Mouse (Mus musculus): ENCODE measurements at regions not wholly inside any gene's neighbourhood (a gene's known extent, or its start where the extent isn't known, plus 50 kb on each side); places are given as distances from the start of the nearest gene placed in this dataset.

DNA sequence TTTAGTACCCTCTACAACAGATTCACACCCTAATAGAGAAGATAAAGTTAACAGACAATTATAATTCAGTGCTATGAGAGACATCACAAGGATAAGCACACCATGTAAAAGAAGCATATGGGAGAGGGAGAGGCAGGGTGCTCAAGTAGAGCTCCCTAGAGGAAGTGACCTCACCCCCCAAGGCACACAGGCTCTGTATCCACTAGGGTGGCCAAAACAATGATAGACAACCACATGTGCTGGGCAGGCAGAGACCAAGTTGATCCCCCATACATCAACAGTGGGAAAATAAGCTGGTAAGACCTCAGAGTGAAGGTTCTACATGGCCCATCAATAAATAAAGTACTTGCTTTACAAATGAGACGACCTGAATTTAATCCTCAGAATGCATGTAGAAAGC, 347.7 kb downstream of the Sox4 start:
- DNase-seq (ENCODE audit: low spot score), result no peak
- no peak for ATAC-seq (ENCODE audit: low FRiP score, low read depth)

GRCm38 (mm10) chr13:28604016-28604415, 346.7 kb downstream of the Gm11361 start:
- peak; percentile 85 for DNase-seq (ENCODE audit: low spot score)
- Histone ChIP-seq H3K36me3 (ENCODE audit: control insufficient read depth, insufficient read depth, low read length) (no peaks in the 10 kb centered on the region), H3K27me3 (ENCODE audit: control insufficient read depth, insufficient read depth, low read length) (no peaks in the 10 kb centered on the region), H3K4me2 (replicated peaks; ENCODE audit: low read depth, low read length, severe bottlenecking) (no peak overlapping the region), H3K4me3 (replicated peaks; ENCODE audit: low read length) (no peak overlapping the region), H3K27ac (replicated peaks; ENCODE audit: low read depth, low read length) (no peak overlapping the region), H3K9ac (ENCODE audit: low read depth, low read length, severe bottlenecking) (no peak overlapping the region), H3K9me3 (ENCODE audit: control insufficient read depth, low read length) (no peaks in the 10 kb centered on the region), H3K4me1 (ENCODE audit: control insufficient read depth, insufficient read depth, low read length) (0 out of 2 replicates have a peak, but pooled peaks cover 10% of the 10 kb centered on the region)
- peak; percentile 81 for ATAC-seq (ENCODE audit: low FRiP score, low read depth)
- TF ChIP-seq POLR2A (IDR thresholded peaks at IDR 0.05; ENCODE audit: borderline replicate concordance, extremely low read depth, insufficient read depth, insufficient read length), result no peak
- 42% methylated on average over 6 of the region's 6 CpGs for WGBS

More for the DNA sequence above, 347.7 kb downstream of the Sox4 start:
- Histone ChIP-seq H3K4me3 (replicated peaks; ENCODE audit: low read length) (no peak overlapping the region), H3K4me2 (replicated peaks; ENCODE audit: low read depth, low read length, severe bottlenecking) (no peak overlapping the region), H3K36me3 (ENCODE audit: control insufficient read depth, insufficient read depth, low read length) (no peaks in the 10 kb centered on the region), H3K9me3 (ENCODE audit: control insufficient read depth, low read length) (no peaks in the 10 kb centered on the region), H3K27ac (replicated peaks; ENCODE audit: low read depth, low read length) (no peak overlapping the region), H3K4me1 (ENCODE audit: control insufficient read depth, insufficient read depth, low read length) (0 out of 2 replicates have a peak, but pooled peaks cover 8% of the 10 kb centered on the region), H3K27me3 (ENCODE audit: control insufficient read depth, insufficient read depth, low read length) (no peaks in the 10 kb centered on the region), H3K9ac (ENCODE audit: low read depth, low read length, severe bottlenecking) (no peak overlapping the region)
- WGBS, result 77% methylated on average over 1 of the region's 1 CpGs
- TF ChIP-seq POLR2A (IDR thresholded peaks at IDR 0.05; ENCODE audit: borderline replicate concordance, extremely low read depth, insufficient read depth, insufficient read length), result no peak

GRCm38 (mm10) chr13:28600792-28601191, 343.5 kb downstream of the Gm11361 start:
- Histone ChIP-seq H3K4me2 (replicated peaks; ENCODE audit: low read depth, low read length, severe bottlenecking) (no peak overlapping the region), H3K4me3 (replicated peaks; ENCODE audit: low read length) (no peak overlapping the region), H3K36me3 (ENCODE audit: control insufficient read depth, insufficient read depth, low read length) (no peaks in the 10 kb centered on the region), H3K9me3 (ENCODE audit: control insufficient read depth, low read length) (no peaks in the 10 kb centered on the region), H3K4me1 (ENCODE audit: control insufficient read depth, insufficient read depth, low read length) (0 out of 2 replicates have a peak, but pooled peaks cover 3% of the 10 kb centered on the region), H3K27ac (replicated peaks; ENCODE audit: low read depth, low read length) (no peak overlapping the region), H3K27me3 (ENCODE audit: control insufficient read depth, insufficient read depth, low read length) (no peaks in the 10 kb centered on the region), H3K9ac (ENCODE audit: low read depth, low read length, severe bottlenecking) (no peak overlapping the region)
- DNase-seq (ENCODE audit: low spot score) (peak; percentile 10), ATAC-seq (ENCODE audit: low FRiP score, low read depth) (no peak)
- WGBS, result 58% methylated on average over 5 of the region's 5 CpGs
- TF ChIP-seq POLR2A (IDR thresholded peaks at IDR 0.05; ENCODE audit: borderline replicate concordance, extremely low read depth, insufficient read depth, insufficient read length), result no peak

- Histone ChIP-seq H3K36me3 (ENCODE audit: control insufficient read depth, insufficient read depth, low read length) (no peaks in the 10 kb centered on the region), H3K9ac (ENCODE audit: low read depth, low read length, severe bottlenecking) (no peak overlapping the region), H3K9me3 (ENCODE audit: control insufficient read depth, low read length) (no peaks in the 10 kb centered on the region; the same call in 1 of the 2 replicates), H3K4me1 (ENCODE audit: control insufficient read depth, insufficient read depth, low read length) (0 out of 2 replicates have a peak, but pooled peaks cover 3% of the 10 kb centered on the region), H3K27ac (replicated peaks; ENCODE audit: low read depth, low read length) (no peak overlapping the region), H3K27me3 (ENCODE audit: control insufficient read depth, insufficient read depth, low read length) (no peaks in the 10 kb centered on the region), H3K4me2 (replicated peaks; ENCODE audit: low read depth, low read length, severe bottlenecking) (no peak overlapping the region), H3K4me3 (replicated peaks; ENCODE audit: low read length) (no peak overlapping the region)
- DNase-seq (ENCODE audit: low spot score), result no peak
- WGBS, result 94% methylated on average over 2 of the region's 2 CpGs
- TF ChIP-seq POLR2A (IDR thresholded peaks at IDR 0.05; ENCODE audit: borderline replicate concordance, extremely low read depth, insufficient read depth, insufficient read length), result no peak
- no peak for ATAC-seq (ENCODE audit: low FRiP score, low read depth)
Measured at GRCm38 (mm10) chr13:28596367-28596766, 339.0 kb downstream of the Gm11361 start.

DNA sequence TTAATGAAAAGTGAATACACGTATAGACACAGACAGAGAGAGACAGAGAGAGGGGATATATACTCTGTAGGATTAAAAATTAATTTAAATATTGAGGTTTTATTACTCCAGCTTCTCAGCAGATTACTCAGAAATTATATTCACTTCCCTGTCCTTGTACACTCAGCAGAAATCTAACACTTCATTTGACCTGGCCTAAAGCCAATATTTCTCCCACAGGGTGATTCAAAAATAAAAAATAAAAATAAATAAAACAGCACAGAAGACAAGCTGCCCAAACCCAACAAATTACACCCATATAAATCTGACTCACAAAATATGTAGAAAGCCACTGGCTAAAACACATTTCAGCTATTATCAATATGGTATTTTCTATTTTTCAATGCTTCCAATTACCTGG, 334.8 kb downstream of the Gm11361 start:
- H3K36me3 ChIP-seq (ENCODE audit: control insufficient read depth, insufficient read depth, low read length), result no peaks in the 10 kb centered on the region
- 68% methylated on average over 1 of the region's 1 CpGs for WGBS
- H3K9me3 ChIP-seq (ENCODE audit: control insufficient read depth, low read length), result no peaks in the 10 kb centered on the region; the same call in 1 of the 2 replicates
- H3K4me2 ChIP-seq (replicated peaks; ENCODE audit: low read depth, low read length, severe bottlenecking), result no peak overlapping the region
- H3K27me3 ChIP-seq (ENCODE audit: control insufficient read depth, insufficient read depth, low read length), result no peaks in the 10 kb centered on the region
- no peak overlapping the region for H3K4me3 ChIP-seq (replicated peaks; ENCODE audit: low read length)
- H3K9ac ChIP-seq (ENCODE audit: low read depth, low read length, severe bottlenecking), result no peak overlapping the region
- H3K4me1 ChIP-seq (ENCODE audit: control insufficient read depth, insufficient read depth, low read length), result no peaks in the 10 kb centered on the region
- DNase-seq (ENCODE audit: low spot score) (no peak), ATAC-seq (ENCODE audit: low FRiP score, low read depth) (no peak)
- no peak for TF ChIP-seq POLR2A (IDR thresholded peaks at IDR 0.05; ENCODE audit: borderline replicate concordance, extremely low read depth, insufficient read depth, insufficient read length)
- no peak overlapping the region for H3K27ac ChIP-seq (replicated peaks; ENCODE audit: low read depth, low read length)

- WGBS, result 63% methylated on average over 5 of the region's 5 CpGs
- no peak overlapping the region for H3K4me2 ChIP-seq (replicated peaks; ENCODE audit: low read depth, low read length, severe bottlenecking)
- no peaks in the 10 kb centered on the region for H3K4me1 ChIP-seq (ENCODE audit: control insufficient read depth, insufficient read depth, low read length)
- DNase-seq (ENCODE audit: low spot score), result no peak
- no peaks in the 10 kb centered on the region for H3K9me3 ChIP-seq (ENCODE audit: control insufficient read depth, low read length)
- no peaks in the 10 kb centered on the region for H3K27me3 ChIP-seq (ENCODE audit: control insufficient read depth, insufficient read depth, low read length)
- H3K4me3 ChIP-seq (replicated peaks; ENCODE audit: low read length), result no peak overlapping the region
- H3K9ac ChIP-seq (ENCODE audit: low read depth, low read length, severe bottlenecking), result no peak overlapping the region
- H3K27ac ChIP-seq (replicated peaks; ENCODE audit: low read depth, low read length), result no peak overlapping the region
- no peak for TF ChIP-seq POLR2A (IDR thresholded peaks at IDR 0.05; ENCODE audit: borderline replicate concordance, extremely low read depth, insufficient read depth, insufficient read length)
- ATAC-seq (ENCODE audit: low FRiP score, low read depth), result no peak
- no peaks in the 10 kb centered on the region for H3K36me3 ChIP-seq (ENCODE audit: control insufficient read depth, insufficient read depth, low read length)
Measured at GRCm38 (mm10) chr13:28587977-28588376, 330.6 kb downstream of the Gm11361 start.
